Mouse (Mus musculus) kidney, postnatal 36 days (tissue): ENCODE measurements around the gene Rbm8a.

Experiments used
- DNase-seq, 2 experiments: peaks; one replicate each; pipeline ENCODE4 v3.0.0; 2021 to 2022; ENCODE audit warnings: mixed read lengths in 2 of 2

Rbm8a gene

GRCm38 (mm10) chr3:96629729-96630600 lies at the start of gene Rbm8a:
Rbm8a (plus strand) TSS chr3:96629933.
- peak; percentile 98 for DNase-seq

GRCm38 (mm10) chr3:96581141-96581540 lies 48.6 kb upstream of the Rbm8a start:
- no peak for DNase-seq

- no peak for DNase-seq
Measured at GRCm38 (mm10) chr3:96581771-96582515, 47.8 kb upstream of the Rbm8a start.

GRCm38 (mm10) chr3:96583386-96583785 lies 46.3 kb upstream of the Rbm8a start:
- no peak for DNase-seq

GRCm38 (mm10) chr3:96590657-96591056 lies 39.1 kb upstream of the Rbm8a start:
- no peak for DNase-seq

- peak; percentile 60 to 70 for DNase-seq
Measured at GRCm38 (mm10) chr3:96593374-96593773, 36.4 kb upstream of the Rbm8a start.

GRCm38 (mm10) chr3:96593790-96594560 lies 35.8 kb upstream of the Rbm8a start, which contains the start of gene Polr3gl:
Polr3gl (minus strand) TSS chr3:96594181.
- peak; percentile 96 to 97 for DNase-seq

GRCm38 (mm10) chr3:96594851-96595250 lies 34.9 kb upstream of the Rbm8a start:
- DNase-seq: no peak

- DNase-seq: no peak
Measured at GRCm38 (mm10) chr3:96595661-96596060, 34.1 kb upstream of the Rbm8a start.

- peak in 1 of 2 experiments; percentile 70 for DNase-seq
Measured at GRCm38 (mm10) chr3:96596228-96596707, 33.5 kb upstream of the Rbm8a start, which contains the start of gene Ankrd34a. Ankrd34a (plus strand) TSS chr3:96596636.

- no peak for DNase-seq
Measured at GRCm38 (mm10) chr3:96596855-96597254, 32.9 kb upstream of the Rbm8a start.

GRCm38 (mm10) chr3:96597435-96597891 lies 32.3 kb upstream of the Rbm8a start:
- DNase-seq: peak in 1 of 2 experiments; percentile 27

- peak; percentile 59 to 79 for DNase-seq
Measured at GRCm38 (mm10) chr3:96598156-96599068, 31.3 kb upstream of the Rbm8a start.

- no peak for DNase-seq
Measured at GRCm38 (mm10) chr3:96599069-96599393, 30.7 kb upstream of the Rbm8a start.

GRCm38 (mm10) chr3:96599411-96599810 lies 30.3 kb upstream of the Rbm8a start:
- no peak for DNase-seq

- DNase-seq: peak; percentile 93 to 95
Measured at GRCm38 (mm10) chr3:96600639-96601250, 29.0 kb upstream of the Rbm8a start, which contains the start of gene Lix1l. Lix1l (plus strand) TSS chr3:96601149.

GRCm38 (mm10) chr3:96601251-96601787 lies 28.4 kb upstream of the Rbm8a start:
- peak; percentile 75 to 78 for DNase-seq

GRCm38 (mm10) chr3:96601941-96602703 lies 27.6 kb upstream of the Rbm8a start:
- DNase-seq: peak; percentile 19 to 43

GRCm38 (mm10) chr3:96602704-96603084 lies 27.0 kb upstream of the Rbm8a start:
- no peak for DNase-seq

GRCm38 (mm10) chr3:96603311-96603710 lies 26.4 kb upstream of the Rbm8a start:
- DNase-seq: no peak
